Mouse (Mus musculus) hindbrain, embryonic 12.5 days (tissue): ENCODE data around the gene Fank1. TPM values are rescaled to one million over a fixed set of nuclear protein-coding genes. Genes with fewer than 3 reads are reported as not detected.

ENCODE experiments used
- ATAC-seq: fragments of 200-750 bp; cut with Nextera tagmentation; 2 replicates; pipeline ENCODE4 v1.8.0; 2017; ENCODE audit warnings: moderate TSS enrichment; ENCODE audit not compliant: low FRiP score
- H3K27ac ChIP-seq: fragments of 300-500 bp; sonication (generic); 2 replicates; pipeline ENCODE4 v1.5.1; 2016; ENCODE audit warnings: mild to moderate bottlenecking
- H3K27me3 ChIP-seq: fragments of 300-500 bp; sonication (generic); 2 replicates; pipeline ENCODE4 v1.6.1; 2016; ENCODE audit warnings: mild to moderate bottlenecking
- H3K36me3 ChIP-seq: fragments of 300-500 bp; sonication (generic); 2 replicates; pipeline ENCODE4 v1.6.1; 2016; ENCODE audit warnings: mild to moderate bottlenecking
- H3K4me1 ChIP-seq: fragments of 300-500 bp; sonication (generic); 2 replicates; pipeline ENCODE4 v1.6.1; 2016
- H3K4me2 ChIP-seq: fragments of 300-500 bp; sonication (generic); replicated peaks from 2 replicates; pipeline ENCODE4 v1.6.1; 2016; ENCODE audit warnings: mild to moderate bottlenecking
- H3K4me3 ChIP-seq: fragments of 300-500 bp; sonication (generic); 2 replicates; pipeline ENCODE4 v1.5.1; 2016; ENCODE audit warnings: mild to moderate bottlenecking
- H3K9ac ChIP-seq: fragments of 300-500 bp; sonication (generic); 2 replicates; pipeline ENCODE4 v1.6.1; 2016; ENCODE audit warnings: mild to moderate bottlenecking, moderate library complexity
- H3K9me3 ChIP-seq: fragments of 300-500 bp; sonication (generic); replicated peaks from 2 replicates; pipeline ENCODE4 v1.6.1; 2016; ENCODE audit warnings: mild to moderate bottlenecking
- WGBS: fragments of 180-500 bp; shearing (Covaris S2); methylation state at CpG from one replicate; pipeline ENCODE4 v1.1.7; 2016; 5-methylcytosine and 5-hydroxymethylcytosine counted together
- polyA plus RNA-seq: library from polyadenylated mRNA; unstranded; fragments of >200 nt; fragmentation: Nextera tagmentation; extraction: Ambion mirVana; gene quantifications from 2 replicates; pipeline ENCODE4 v1.2.1, GENCODE M21; 2016

Gene Fank1
- polyA plus RNA-seq, 1 experiment from 2014 or later: 2.4 TPM

DNA sequence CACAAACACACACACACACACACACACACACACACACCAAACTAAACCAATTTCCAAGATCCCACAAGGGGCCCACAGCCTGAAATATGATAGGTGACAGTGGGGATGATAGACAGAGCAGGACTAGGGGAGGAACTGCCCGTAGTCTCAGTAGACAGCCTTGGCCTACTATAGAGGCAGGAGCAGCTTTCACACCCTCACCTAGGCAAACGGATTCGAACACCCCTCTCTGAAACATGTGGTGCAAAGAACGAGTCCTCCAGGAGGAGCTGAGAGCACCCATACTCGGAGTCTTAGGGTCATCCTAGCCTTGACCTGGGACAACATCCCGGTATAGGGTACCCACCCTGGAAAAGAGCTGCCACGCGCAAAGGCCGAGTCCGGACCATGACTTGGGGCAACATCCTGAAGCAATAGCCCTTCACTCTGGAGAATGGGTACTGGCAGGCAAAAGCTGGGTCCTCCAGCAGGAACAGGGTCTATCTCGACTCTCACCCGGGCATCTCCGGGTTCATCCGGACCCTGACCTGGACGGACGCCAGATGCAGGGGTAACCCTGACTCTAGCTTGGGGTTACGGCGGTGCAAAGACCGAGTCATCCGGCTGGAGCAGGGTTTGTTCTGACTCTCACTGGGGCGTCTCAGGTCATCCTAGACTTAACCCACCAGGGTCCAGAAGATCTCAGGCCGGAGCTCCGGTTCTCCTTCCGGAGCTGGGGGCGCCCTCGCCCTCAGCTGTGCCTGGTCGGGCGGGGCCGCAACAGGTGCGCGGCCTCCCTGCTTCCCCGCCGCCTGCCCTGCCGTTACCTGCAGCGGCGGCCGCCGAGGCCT is 650 bp upstream of the Fank1 start:
- Histone ChIP-seq H3K4me3 (peak overlapping the region; percentile 64), H3K27ac (no peak overlapping the region), H3K4me1 (peaks cover 18% of the 10 kb centered on the region), H3K27me3 (no peaks in the 10 kb centered on the region), H3K9me3 (no peaks in the 10 kb centered on the region), H3K9ac (peak overlapping the region; percentile 72), H3K4me2 (peak overlapping the region; percentile 78), H3K36me3 (no peaks in the 10 kb centered on the region)
- WGBS: 3% methylated on average over 37 of the region's 38 CpGs
- peak; percentile 71 for ATAC-seq

DNA sequence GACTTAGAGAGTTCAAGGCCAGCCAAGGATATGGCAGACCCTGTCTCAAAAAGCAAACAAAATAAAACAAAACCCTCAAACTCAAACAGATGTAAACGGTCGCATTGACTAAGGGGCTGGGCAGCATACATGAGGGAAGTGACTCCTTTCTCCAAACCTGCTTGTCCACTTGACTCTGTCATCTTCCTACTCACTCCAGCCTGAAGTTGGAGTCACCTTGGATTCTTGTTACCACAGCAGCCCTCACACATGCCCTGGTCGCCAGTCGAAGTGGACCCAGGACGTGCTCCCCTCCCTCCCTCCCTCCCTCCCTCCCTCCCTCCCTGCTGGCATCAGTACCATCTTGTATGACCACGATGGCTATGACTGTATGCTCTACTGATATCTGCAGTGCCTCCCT is 4.9 kb downstream of the Fank1 start:
- whole genome bisulfite sequencing: 73% methylated on average over 6 of the region's 6 CpGs
- Histone ChIP-seq H3K9ac (no peak overlapping the region), H3K4me1 (0 out of 2 replicates have a peak, but pooled peaks cover 4% of the 10 kb centered on the region), H3K36me3 (no peaks in the 10 kb centered on the region), H3K27ac (no peak overlapping the region), H3K27me3 (peaks cover 5% of the 10 kb centered on the region; the same call in 1 of the 2 replicates), H3K4me2 (no peak overlapping the region), H3K4me3 (no peak overlapping the region), H3K9me3 (no peaks in the 10 kb centered on the region)
- no peak for ATAC-seq

DNA sequence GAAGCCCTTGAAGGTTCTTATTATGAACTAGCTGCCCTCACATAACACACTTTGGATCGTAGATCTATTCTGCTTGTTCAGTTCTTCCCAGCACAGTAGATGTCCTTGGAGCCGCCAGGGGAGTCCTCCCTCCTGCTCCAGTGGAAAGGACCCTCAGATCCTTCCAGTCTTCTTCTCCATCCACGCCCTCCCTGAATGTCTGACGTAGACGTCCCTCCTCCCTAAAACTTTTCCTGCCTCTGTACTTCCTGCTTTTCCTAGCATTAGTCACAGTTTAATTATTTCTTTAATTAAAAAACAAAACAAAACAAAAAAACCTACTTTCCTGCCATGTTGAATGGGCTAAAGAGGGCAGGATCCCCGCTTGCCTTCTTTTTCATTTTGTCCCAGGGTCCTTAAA is 5.3 kb downstream of the Fank1 start:
- Histone ChIP-seq H3K36me3 (no peaks in the 10 kb centered on the region), H3K4me1 (0 out of 2 replicates have a peak, but pooled peaks cover 4% of the 10 kb centered on the region), H3K27me3 (peaks cover 5% of the 10 kb centered on the region; the same call in 1 of the 2 replicates), H3K4me3 (no peak overlapping the region), H3K9me3 (no peaks in the 10 kb centered on the region), H3K27ac (no peak overlapping the region), H3K9ac (no peak overlapping the region), H3K4me2 (no peak overlapping the region)
- 71% methylated on average over 6 of the region's 6 CpGs for WGBS
- no peak for ATAC-seq

DNA sequence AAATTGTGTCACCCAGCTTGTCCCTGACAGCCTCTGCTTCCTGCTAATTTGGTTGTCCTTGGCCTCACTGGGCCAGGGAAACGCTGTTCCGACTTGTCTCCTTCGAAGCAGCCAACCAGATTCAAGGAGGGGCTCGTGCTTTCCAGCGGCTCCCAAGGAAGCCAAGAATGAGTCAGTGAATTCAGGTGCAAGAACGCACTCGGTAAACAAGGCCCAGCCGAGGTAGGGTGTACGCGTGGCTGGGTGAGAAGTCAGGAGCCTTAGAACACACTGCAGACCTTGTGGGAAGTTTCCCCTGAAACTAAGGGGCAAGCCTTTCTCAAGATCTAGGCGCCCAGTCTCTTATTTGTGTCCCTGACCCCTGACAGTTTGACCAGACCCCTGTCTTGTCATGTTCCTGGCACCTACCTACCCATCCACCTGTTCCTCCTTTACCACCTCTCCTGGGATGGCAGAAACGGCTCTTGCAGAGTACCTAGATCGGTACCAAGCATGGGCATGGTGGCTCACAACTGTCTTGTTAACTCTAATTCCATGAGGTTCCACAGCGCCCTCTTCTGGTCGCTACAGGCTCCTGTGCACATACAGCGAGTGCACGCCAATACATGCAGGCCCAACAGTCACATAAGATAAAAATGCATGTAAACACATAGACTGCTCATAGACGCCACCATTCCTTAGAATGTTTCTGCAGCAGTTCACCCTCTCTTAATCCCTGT is 6.2 kb downstream of the Fank1 start, which contains the start of gene Dhx32:
Gene Dhx32, minus strand, starts transcription at position 10 of the 719 bp plus-strand sequence.
- no peak within 1 kb of the TSS for H3K27ac ChIP-seq
- WGBS: 23% methylated on average over 18 of the region's 18 CpGs
- H3K9me3 ChIP-seq: no peaks in the 10 kb centered on the region
- H3K4me3 ChIP-seq: no peak within 1 kb of the TSS
- no peaks in the 10 kb centered on the region for H3K36me3 ChIP-seq
- no peak within 1 kb of the TSS for H3K9ac ChIP-seq
- ATAC-seq: no peak
- no peak within 1 kb of the TSS for H3K4me2 ChIP-seq
- H3K27me3 ChIP-seq: peaks cover 5% of the 10 kb centered on the region; the same call in 1 of the 2 replicates
- H3K4me1 ChIP-seq: 0 out of 2 replicates have a peak, but pooled peaks cover 4% of the 10 kb centered on the region

- ATAC-seq: no peak
Observed at GRCm38 (mm10) chr7:133787571-133787970, 10.9 kb downstream of the Fank1 start.

GRCm38 (mm10) chr7:133788147-133788546 is 11.5 kb downstream of the Fank1 start:
- no peak overlapping the region for H3K4me3 ChIP-seq
- H3K9me3 ChIP-seq: no peaks in the 10 kb centered on the region
- no peaks in the 10 kb centered on the region for H3K36me3 ChIP-seq
- H3K9ac ChIP-seq: no peak overlapping the region
- H3K4me2 ChIP-seq: no peak overlapping the region
- WGBS: 76% methylated on average over 3 of the region's 3 CpGs
- peaks cover under 1% of the 10 kb centered on the region; the same call in 1 of the 2 replicates for H3K27me3 ChIP-seq
- no peak for ATAC-seq
- H3K4me1 ChIP-seq: no peaks in the 10 kb centered on the region
- no peak overlapping the region for H3K27ac ChIP-seq

More at GRCm38 (mm10) chr7:133787571-133787970, 10.9 kb downstream of the Fank1 start:
- WGBS: 90% methylated on average over 6 of the region's 6 CpGs
- H3K4me1 ChIP-seq: 0 out of 2 replicates have a peak, but pooled peaks cover 4% of the 10 kb centered on the region
- H3K4me3 ChIP-seq: no peak overlapping the region
- no peaks in the 10 kb centered on the region for H3K36me3 ChIP-seq
- no peak overlapping the region for H3K9ac ChIP-seq
- no peaks in the 10 kb centered on the region for H3K9me3 ChIP-seq
- H3K27ac ChIP-seq: no peak overlapping the region
- no peak overlapping the region for H3K4me2 ChIP-seq
- peaks cover 5% of the 10 kb centered on the region; the same call in 1 of the 2 replicates for H3K27me3 ChIP-seq

GRCm38 (mm10) chr7:133790171-133790570 is 13.5 kb downstream of the Fank1 start:
- Histone ChIP-seq H3K4me2 (no peak overlapping the region), H3K9ac (no peak overlapping the region), H3K27ac (no peak overlapping the region), H3K4me1 (no peaks in the 10 kb centered on the region), H3K27me3 (no peaks in the 10 kb centered on the region), H3K36me3 (no peaks in the 10 kb centered on the region), H3K9me3 (no peaks in the 10 kb centered on the region), H3K4me3 (no peak overlapping the region)
- ATAC-seq: no peak
- WGBS: 94% methylated on average over 4 of the region's 4 CpGs

DNA sequence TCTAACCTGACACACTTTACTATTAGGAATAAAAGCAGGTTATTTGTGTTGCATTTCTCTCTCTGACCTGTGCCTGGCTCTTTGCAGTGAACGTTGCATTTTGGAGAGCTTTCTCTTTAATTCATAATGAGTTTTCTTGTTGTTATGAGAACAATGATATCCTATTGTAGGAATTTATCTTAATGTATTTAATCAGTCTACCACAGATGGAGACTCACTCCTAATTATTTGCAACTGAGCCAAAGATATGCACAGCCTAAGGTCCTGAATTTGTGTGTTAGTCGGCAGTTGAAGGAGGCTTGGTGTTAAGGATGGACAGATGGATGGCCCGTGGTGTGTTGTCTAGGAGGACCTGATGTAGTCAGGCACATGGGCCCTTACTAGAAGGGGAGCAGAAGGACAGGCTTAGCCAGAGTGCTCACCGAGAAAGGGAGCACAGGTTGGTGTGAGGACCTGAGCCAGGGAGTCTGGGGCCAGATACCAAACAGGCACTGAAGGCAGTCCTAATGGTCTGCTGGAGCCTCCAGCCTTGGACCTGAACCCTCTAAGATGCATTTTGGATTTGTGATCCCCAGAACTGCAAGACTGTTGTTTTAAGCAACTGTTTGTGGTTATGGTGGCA is 14.1 kb downstream of the Fank1 start:
- H3K4me3 ChIP-seq: no peak overlapping the region
- H3K9me3 ChIP-seq: no peaks in the 10 kb centered on the region
- WGBS: 91% methylated on average over 4 of the region's 4 CpGs
- no peaks in the 10 kb centered on the region for H3K27me3 ChIP-seq
- ATAC-seq: no peak
- H3K27ac ChIP-seq: no peak overlapping the region
- no peaks in the 10 kb centered on the region for H3K4me1 ChIP-seq
- no peak overlapping the region for H3K4me2 ChIP-seq
- no peaks in the 10 kb centered on the region for H3K36me3 ChIP-seq
- no peak overlapping the region for H3K9ac ChIP-seq

- H3K27ac ChIP-seq: no peak overlapping the region
- no peak overlapping the region for H3K4me3 ChIP-seq
- H3K4me1 ChIP-seq: no peaks in the 10 kb centered on the region
- no peaks in the 10 kb centered on the region for H3K27me3 ChIP-seq
- ATAC-seq: no peak
- no peak overlapping the region for H3K4me2 ChIP-seq
- no peak overlapping the region for H3K9ac ChIP-seq
- H3K9me3 ChIP-seq: no peaks in the 10 kb centered on the region
- WGBS: 38% methylated on average over 1 of the region's 1 CpGs
- H3K36me3 ChIP-seq: no peaks in the 10 kb centered on the region
Observed at GRCm38 (mm10) chr7:133792771-133793170, 16.1 kb downstream of the Fank1 start.

- no peaks in the 10 kb centered on the region for H3K9me3 ChIP-seq
- H3K9ac ChIP-seq: no peak overlapping the region
- no peaks in the 10 kb centered on the region for H3K4me1 ChIP-seq
- no peaks in the 10 kb centered on the region for H3K27me3 ChIP-seq
- no peak overlapping the region for H3K4me2 ChIP-seq
- no peak overlapping the region for H3K4me3 ChIP-seq
- no peak overlapping the region for H3K27ac ChIP-seq
- 75% methylated on average over 10 of the region's 10 CpGs for WGBS
- no peak for ATAC-seq
- H3K36me3 ChIP-seq: no peaks in the 10 kb centered on the region
Observed at GRCm38 (mm10) chr7:133793248-133794131, 16.8 kb downstream of the Fank1 start.

GRCm38 (mm10) chr7:133794720-133795119 is 18.1 kb downstream of the Fank1 start:
- no peaks in the 10 kb centered on the region for H3K9me3 ChIP-seq
- H3K4me1 ChIP-seq: no peaks in the 10 kb centered on the region
- no peaks in the 10 kb centered on the region for H3K27me3 ChIP-seq
- H3K4me3 ChIP-seq: no peak overlapping the region
- no peak overlapping the region for H3K4me2 ChIP-seq
- H3K27ac ChIP-seq: no peak overlapping the region
- no peaks in the 10 kb centered on the region for H3K36me3 ChIP-seq
- no peak for ATAC-seq
- H3K9ac ChIP-seq: no peak overlapping the region
- 94% methylated on average over 2 of the region's 2 CpGs for WGBS
